Mouse (Mus musculus): ENCODE measurements around the gene Amacr. TPM values are rescaled to one million over a fixed set of nuclear protein-coding genes. Genes with fewer than 3 reads are reported as not detected.
"Not testable (repeated sequence)": the region's sequence is repeated elsewhere in the genome, so short reads cannot be mapped to it uniquely, and the experiment has no call there.

Amacr gene
- total RNA-seq, 2 experiments from 2014 or later: 19.4 to 21.2 TPM

- intact Hi-C loops (cut with DNase I): no loop called here
- no peak for DNase-seq
Observed at GRCm38 (mm10) chr15:10985756-10986155, 4.2 kb downstream of the Amacr start.

DNA sequence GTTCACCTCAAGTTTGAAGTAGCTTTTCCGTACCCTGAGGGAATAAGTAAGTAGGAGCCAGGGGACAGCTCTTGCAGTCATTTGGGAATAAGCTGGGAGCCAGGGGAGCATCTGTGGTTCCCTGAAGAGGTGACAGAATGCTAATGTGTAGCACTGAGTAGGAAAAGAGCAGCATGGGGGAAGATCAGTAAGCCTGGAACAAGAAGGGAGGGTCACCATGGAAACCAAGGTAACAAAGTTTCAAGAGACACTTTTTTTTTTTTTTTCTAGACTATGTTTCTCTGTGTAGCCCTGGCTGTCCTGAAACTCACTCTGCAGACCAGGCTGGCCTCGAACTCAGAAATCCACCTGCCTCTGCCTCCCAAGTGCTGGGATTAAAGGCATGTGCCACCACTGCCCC is 4.9 kb downstream of the Amacr start:
- intact Hi-C loops (cut with DNase I); DNase-seq: not testable (repeated sequence)

GRCm38 (mm10) chr15:10990411-10990810 is 8.9 kb downstream of the Amacr start:
- intact Hi-C loops (cut with DNase I): no loop called here
- DNase-seq: no peak

DNA sequence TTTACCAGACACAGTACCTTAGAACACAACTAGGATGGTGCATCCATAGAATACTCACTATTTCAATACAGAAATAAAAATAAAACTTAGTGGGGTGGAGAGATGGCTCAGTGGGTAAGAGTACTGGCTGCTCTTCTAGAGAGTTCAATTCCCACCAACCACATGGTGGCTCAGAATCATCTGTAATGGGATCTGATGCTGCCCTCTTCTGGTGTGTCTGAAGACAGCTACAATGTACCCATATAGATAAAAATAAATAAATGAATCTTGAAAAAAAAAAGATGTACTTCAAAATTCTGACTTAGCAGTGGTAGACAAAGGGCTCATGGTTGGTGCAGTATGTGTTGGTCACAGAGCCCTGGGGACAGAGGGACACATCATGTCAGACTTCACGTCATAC is 10.0 kb downstream of the Amacr start:
- no peak for DNase-seq
- intact Hi-C loops (cut with DNase I): no loop called here

GRCm38 (mm10) chr15:10999832-11000231 is 18.3 kb downstream of the Amacr start:
- DNase-seq: peak; percentile 10 to 15
- intact Hi-C loops (cut with DNase I): no loop called here

DNA sequence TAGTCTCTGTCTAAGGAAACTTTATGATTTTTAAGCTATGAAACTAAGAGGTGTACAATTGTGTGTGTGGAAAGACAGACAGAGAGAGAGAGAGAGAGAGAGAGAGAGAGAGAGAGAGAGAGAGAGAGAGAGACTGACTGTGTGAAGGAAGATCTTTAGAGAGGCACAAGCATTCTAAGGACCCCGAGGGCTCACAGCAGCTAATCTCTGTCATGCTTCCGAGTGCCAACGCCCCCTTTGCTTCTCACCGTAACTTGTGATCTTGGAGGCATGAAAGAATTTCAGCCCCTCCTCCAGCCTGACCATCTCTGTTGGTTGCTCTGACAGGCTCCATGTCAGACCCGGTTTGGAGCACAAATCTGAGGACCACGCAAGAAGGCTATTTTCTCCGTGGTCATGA is 18.9 kb downstream of the Amacr start, which contains the start of gene Slc45a2:
Slc45a2 (plus strand) TSS at position 301 of the 400 bp plus-strand sequence.
- no peak for DNase-seq
- intact Hi-C loops (cut with DNase I): no loop called here

DNA sequence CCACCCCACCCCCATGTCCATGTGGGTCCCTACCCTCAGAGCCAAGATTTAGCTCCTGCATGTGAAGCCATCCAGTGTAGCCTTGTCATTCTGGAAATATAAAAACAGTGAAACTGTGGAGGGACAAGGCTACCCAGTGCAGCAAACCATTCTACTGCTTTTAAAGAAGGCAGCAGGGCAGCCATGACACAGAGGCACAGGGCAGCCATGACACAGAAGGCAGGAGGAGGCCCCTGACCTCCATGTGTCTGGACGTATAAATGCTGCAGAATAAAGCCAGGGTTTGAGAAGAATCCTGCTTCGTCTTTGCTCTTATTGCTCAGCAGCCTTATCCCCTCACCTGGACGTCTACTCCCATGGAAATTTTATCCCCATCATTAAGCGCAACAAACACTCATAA is 22.2 kb downstream of the Amacr start:
- DNase-seq: no peak
- intact Hi-C loops (cut with DNase I): no loop called here

GRCm38 (mm10) chr15:11004646-11005045 is 23.1 kb downstream of the Amacr start:
- intact Hi-C loops (cut with DNase I): no loop called here
- DNase-seq: no peak

- no peak for DNase-seq
- intact Hi-C loops (cut with DNase I): no loop called here
Observed at GRCm38 (mm10) chr15:11008756-11009155, 27.2 kb downstream of the Amacr start.

- intact Hi-C loops (cut with DNase I): no loop called here
- DNase-seq: no peak
Observed at GRCm38 (mm10) chr15:11010976-11011548, 29.5 kb downstream of the Amacr start.

GRCm38 (mm10) chr15:11014931-11015330 is 33.4 kb downstream of the Amacr start:
- DNase-seq: no peak
- intact Hi-C loops (cut with DNase I): no loop called here

- no peak for DNase-seq
- intact Hi-C loops (cut with DNase I): no loop called here
Observed at GRCm38 (mm10) chr15:11026801-11027561, 45.4 kb downstream of the Amacr start.

DNA sequence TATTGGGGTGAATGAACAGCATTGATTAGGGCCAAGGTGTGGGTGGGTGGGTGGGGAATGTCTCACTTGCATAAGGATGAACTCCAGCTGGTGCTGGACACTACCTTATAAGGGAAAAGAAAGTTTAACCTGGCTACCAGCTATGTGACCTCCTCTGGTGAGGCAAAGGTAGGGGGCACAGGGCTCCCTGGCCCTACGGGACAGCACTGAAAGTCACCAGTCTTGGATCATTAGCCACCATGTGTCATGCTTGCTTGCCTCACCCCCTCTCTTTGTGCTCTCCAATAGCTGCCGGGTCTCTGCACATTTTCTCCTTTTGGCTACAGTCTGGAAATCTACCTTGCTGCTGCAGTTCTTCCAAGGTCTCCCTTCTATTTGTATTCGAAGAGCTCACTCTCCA is 48.6 kb downstream of the Amacr start:
- DNase-seq: no peak
- intact Hi-C loops (cut with DNase I): no loop called here

DNA sequence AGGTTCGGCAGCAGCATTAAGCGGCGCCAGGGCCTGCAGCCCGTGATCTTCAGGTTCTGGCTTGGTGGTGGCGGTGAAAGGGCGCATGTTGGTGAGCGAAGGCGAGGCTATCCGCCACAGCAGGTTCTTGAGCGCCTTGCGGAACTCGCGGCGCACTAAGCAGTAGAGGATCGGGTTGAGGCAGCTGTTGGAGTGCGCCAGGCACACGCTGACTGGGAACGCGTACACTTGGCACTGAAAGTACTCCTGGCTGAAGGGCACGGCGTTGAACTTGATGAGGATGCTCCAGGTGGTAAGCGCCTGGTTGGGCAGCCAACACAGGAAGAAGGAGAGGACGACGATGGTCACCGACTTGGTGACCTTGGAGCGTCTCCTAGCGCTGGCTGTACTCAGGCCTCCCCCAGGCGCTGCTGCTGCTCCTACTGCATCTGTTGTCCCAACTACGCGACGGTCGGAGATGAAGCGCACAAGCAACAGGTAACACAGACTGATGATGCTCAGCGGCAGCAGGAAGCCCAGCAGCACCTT is 54.5 kb downstream of the Amacr start:
- intact Hi-C loops (cut with DNase I): loop anchor here (2.0 kb wide), 1 partner anchor 115 kb away; no protein-coding TSS in a partner anchor
- peak in 1 of 2 experiments; percentile 10 for DNase-seq

DNA sequence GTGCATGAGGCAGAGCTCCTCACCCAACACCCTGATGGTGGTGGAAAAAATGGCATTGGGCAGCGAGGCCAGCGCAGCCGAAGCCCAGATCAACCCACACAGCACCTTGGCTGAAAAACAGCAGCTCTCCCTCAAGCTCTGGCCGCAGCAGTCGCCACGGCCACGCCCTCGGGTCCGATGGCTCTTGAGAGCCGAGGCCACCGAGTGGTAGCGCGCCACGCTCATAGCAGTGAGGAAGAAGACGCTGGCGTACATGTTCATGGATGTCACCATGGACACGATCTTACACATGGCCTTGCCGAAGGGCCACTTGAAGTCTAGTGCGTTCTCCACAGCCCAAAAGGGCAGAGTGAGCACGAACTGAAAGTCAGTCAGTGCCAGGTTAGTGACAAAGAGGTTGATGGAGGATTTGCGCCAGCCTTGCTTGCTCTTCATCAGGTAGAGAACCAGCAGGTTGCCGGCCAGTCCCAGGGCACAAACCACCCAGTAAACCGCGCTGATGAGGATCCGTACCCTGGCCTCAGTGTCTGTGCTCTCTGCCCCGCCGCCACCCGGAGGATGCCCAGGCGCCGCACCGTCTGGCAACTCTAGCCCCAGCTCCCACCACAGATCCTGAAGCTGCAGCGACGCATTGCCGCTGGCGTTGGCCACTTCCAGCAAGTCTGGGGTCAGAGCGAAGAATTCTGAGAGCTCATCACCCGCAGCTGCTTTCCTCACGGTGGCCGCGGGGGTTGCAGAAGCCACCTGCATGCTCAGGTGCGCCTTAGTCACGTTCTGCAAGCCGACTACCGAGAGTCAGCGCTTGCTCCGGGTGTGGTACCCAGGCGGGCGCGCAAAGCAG is 55.2 kb downstream of the Amacr start:
- intact Hi-C loops (cut with DNase I): loop anchor here (2.0 kb wide), 1 partner anchor 116 kb away; no protein-coding TSS in a partner anchor
- peak in 1 of 2 experiments; percentile 9 for DNase-seq

GRCm38 (mm10) chr15:11037376-11037695 is 55.8 kb downstream of the Amacr start:
- intact Hi-C loops (cut with DNase I): loop anchor here (2.0 kb wide), 1 partner anchor 117 kb away; no protein-coding TSS in a partner anchor
- DNase-seq: no peak

GRCm38 (mm10) chr15:11037711-11038110 is 56.2 kb downstream of the Amacr start, which contains the start of gene Rxfp3:
TSS of gene Rxfp3 (minus strand) at chr15:11037991.
- intact Hi-C loops (cut with DNase I): loop anchor here (1.0 to 2.0 kb wide), 3 partner anchors 117 to 343 kb away; no protein-coding TSS in a partner anchor
- DNase-seq: peak in 1 of 2 experiments; percentile 18

DNA sequence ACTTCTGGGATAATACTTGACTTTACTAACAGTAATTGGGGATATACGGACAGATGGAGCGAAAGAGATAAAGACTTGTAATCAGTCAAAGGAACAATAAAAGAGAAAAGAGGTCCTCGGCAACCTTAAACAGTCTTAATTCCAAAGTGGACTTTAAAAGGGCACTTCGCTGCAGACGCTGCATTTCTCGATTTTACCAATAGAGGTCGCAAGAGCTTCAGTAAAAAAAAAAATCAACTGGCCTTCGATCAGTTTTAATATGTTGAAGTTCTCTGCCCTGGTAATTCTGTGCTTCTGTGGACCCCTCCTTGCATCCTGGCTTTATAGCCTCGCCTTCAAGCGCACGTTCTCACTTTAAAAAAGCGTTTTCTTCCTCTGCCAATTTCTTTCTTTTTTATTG is 56.9 kb downstream of the Amacr start:
- DNase-seq: peak; percentile 47 to 79
- intact Hi-C loops (cut with DNase I): loop anchor here (1.0 kb wide), 2 partner anchors 282 to 342 kb away; no protein-coding TSS in a partner anchor

GRCm38 (mm10) chr15:11040067-11040466 is 58.5 kb downstream of the Amacr start:
- no peak for DNase-seq
- intact Hi-C loops (cut with DNase I): no loop called here

DNA sequence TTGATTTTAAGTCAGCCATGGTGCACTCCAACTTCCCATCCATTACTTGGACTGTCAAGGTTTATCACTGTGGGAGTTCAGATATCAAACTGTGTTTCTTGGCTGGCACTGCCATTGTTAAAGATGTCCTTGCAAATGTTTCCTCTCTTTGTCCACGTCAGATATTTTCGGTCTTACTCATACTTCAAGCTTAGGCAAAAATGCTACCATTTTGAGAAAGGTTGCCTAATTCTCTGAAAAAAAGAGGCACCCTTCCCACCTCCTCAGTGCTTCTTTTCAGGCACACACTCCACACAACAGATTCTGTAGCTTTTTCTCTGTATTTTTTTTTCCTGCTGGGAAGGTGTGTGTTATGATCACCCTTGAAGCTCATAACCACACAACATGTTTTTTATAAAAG is 59.7 kb downstream of the Amacr start:
- DNase-seq: no peak
- intact Hi-C loops (cut with DNase I): no loop called here

DNA sequence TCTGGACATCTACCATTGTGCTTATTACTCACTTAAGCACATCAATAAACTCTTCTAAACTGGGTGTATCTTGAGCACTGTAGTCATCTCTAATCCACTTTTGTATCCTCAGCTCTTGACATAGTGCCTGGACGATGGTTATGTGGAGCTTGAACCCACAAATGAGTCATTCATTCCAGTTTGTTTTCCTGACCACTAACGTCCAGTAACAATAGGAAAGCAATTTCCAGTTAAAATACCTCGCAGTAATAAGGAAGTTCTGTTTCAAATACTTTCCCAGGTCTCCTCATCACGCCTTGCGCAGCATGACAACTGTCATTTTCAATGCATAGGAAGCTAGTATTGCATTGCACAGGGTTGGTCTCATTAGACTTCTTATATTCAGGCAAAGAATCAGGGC is 61.3 kb downstream of the Amacr start:
- no peak for DNase-seq
- intact Hi-C loops (cut with DNase I): no loop called here
